Mouse (Mus musculus) cerebellum, postnatal 4 days (tissue): ENCODE data around the gene Olig2.

Experiments
- DNase-seq, 2 experiments: peaks; one replicate each; pipeline ENCODE4 v3.0.0; 2022; ENCODE audit warnings: low spot score in 2 of 2, mixed read lengths in 1 of 2

Olig2 gene

DNA sequence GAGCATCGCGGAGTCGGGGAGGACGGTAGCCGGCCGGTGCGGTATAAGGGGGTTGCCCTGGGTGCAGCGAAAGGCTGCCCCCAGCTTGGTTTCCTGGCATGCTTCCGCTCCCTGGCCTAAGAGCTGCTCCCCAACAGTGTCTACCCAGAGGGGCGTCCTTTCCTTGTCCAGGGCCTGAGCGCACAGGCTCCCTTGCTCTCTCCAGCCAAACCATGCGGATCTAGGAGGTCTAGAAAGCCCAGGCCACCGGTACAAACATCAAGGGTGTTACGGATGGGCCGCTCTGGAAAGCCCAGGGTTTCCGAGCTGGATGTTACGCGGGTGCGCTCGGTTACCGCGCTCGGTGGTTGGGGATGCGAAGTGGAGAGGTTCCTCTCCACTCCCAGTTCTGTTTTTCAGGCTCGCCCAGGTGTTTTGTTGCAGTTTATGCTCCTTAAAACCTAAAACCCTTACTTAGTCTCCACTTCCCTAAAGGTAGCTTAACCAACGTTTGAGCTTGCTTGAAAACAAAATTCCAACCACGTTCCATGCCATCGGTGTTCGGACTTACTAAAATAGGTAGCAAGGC is 45.8 kb downstream of the Olig2 start:
- no peak for DNase-seq

DNA sequence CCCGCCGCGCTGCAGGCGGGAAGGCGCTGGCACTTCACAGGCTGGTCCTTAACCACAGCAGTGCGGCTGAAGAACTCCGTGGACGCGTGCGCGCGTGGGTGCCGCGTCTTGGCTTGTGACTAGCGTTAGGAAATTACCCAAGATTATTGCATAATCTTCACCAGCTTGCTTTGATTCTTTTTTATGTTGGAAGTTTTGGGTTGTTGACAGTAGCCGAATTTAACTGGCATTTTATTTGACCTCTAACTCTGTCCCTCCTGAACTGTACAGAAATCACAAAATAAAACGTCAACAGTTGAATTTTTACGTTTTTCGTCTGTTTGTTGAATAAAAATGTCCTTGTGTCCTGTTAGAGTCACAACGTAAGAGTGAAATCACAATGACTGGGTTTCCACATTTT is 46.4 kb downstream of the Olig2 start:
- no peak for DNase-seq
